Mouse (Mus musculus) bone marrow macrophage, adult 2 months (primary cell): ENCODE data around the gene Atp10a.
"Not testable (repeated sequence)": the region's sequence is repeated elsewhere in the genome, so short reads cannot be mapped to it uniquely, and the experiment has no call there.

Experiments
- CTCF ChIP-seq: IDR thresholded peaks from 2 replicates; pipeline ENCODE4 v1.5.1; 2012; ENCODE audit warnings: low read depth, mild to moderate bottlenecking, low read length, moderate library complexity
- POLR2A ChIP-seq: IDR thresholded peaks from 2 replicates; pipeline ENCODE4 v1.6.1; 2012; ENCODE audit warnings: mild to moderate bottlenecking, low read depth, low read length, borderline replicate concordance

DNA sequence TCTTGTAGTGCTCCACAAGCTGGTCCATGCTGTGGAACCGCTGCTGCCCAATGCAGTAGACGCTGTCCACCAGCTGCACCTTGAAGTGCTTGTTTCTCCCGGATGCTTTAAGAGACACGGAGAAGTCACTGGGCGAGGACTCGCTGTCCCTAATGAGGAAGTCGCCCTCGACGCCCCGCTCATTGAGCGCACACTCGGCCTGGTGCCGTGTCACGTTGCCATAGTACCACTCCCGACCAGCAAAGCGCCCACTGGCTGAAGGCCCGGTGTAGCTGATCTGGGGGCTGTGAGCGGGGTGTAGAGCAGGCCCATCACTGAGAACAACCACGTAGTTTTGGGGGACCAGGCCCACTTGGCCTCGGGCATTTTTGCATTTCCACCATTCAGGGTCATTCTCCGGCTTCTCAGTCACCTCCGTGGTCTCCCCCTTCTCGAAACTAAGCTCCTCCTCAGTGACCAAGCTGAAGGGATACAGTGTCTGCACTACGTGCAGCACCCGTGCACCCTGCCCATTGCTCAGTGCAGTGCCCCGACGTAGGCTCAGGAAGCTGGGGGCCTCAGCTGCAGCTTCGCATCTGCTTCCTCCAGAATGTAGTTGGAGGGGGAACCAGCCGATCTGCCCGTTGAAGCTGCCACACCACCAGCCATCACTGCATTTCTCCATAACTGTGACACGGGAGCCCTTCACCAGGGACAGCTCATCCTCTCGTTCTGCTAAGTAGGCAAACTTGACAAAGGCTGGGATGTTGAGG lies 181.1 kb downstream of the Atp10a start:
- TF ChIP-seq CTCF, POLR2A: not testable (repeated sequence)
